Comparison of ENCODE assay signal across 25 mouse cellular contexts in the genomic region with DNA sequence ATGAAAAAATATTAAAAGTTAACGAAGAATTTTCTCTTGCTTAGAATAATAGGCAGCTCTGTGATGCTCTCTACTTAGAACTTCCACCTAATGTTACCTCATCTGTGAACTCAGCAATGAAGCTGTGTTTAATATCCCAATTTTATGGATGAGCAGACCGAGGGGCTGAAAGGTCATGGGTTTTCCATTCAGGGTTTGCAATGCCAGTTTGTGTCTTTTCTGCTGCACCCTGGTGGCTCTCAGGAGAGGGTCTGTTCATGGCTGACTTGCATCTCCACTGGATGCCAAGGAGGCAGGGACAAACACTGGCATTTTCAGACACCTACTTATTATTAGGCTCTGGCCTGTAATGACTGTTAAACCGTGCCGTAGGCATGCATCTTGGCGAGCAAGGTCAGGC.
DNase-seq lines count a peak whose midpoint lies in the region; ATAC-seq and TF ChIP-seq lines count a peak whose summit lies in the region.
"Had no signal": no experiment of that assay in that cellular context is flagged by ENCODE, and none has a peak within 500 bp of the region (broad histone marks: within the 10 kb centered on the region; RNA-seq: fewer than 3 reads in every experiment).

No protein-coding gene starts in this region.

- H3K9me3 ChIP-seq in kidney, postnatal 0 days (replicated peaks; ENCODE audit: low read length): no peaks in the 10 kb centered on the region
- H3K9me3 ChIP-seq: embryonic facial prominence, embryonic 10.5 days; embryonic facial prominence, embryonic 12.5 days; forebrain, embryonic 13.5 days; forebrain, embryonic 15.5 days; G1E had no signal

- no peak for DNase-seq in kidney, postnatal 0 days (ENCODE audit: low spot score)
- DNase-seq in kidney, adult 2 months: no peak
- DNase-seq in Muller cell, postnatal 12 days (ENCODE audit: inconsistent ontology term): peak; percentile 70
- no peak for DNase-seq in Patski (ENCODE audit: low read depth, low spot score)
- peak; percentile 64 for DNase-seq in retina, embryonic 14.5 days (ENCODE audit: low spot score)
- DNase-seq in urinary bladder, postnatal 14 days (ENCODE audit: low spot score): no peak
- DNase-seq in adrenal gland, adult 18-20 months (ENCODE audit: low spot score in 2 of 2): no peak
- no peak for DNase-seq in left cerebral cortex, adult 18-20 months (ENCODE audit: low spot score in 2 of 2)
- DNase-seq: adrenal gland, adult 2 months; adrenal gland, postnatal 10 days; adrenal gland, postnatal 25 days; cerebellum, adult 11-12 months; cerebellum, adult 2 months; cerebellum, adult 9-10 months; cerebellum, postnatal 10 days; cerebellum, postnatal 25 days; forebrain, postnatal 0 days had no signal

- no peaks in the 10 kb centered on the region for H3K27me3 ChIP-seq in kidney, postnatal 0 days (ENCODE audit: insufficient read depth, low read length)
- H3K27me3 ChIP-seq in kidney, adult 2 months (replicated peaks; ENCODE audit: control insufficient read depth, insufficient read depth, low read length): no peaks in the 10 kb centered on the region
- no peaks in the 10 kb centered on the region for H3K27me3 ChIP-seq in Patski
- H3K27me3 ChIP-seq: CH12.LX; embryonic facial prominence, embryonic 12.5 days; forebrain, embryonic 13.5 days; forebrain, embryonic 15.5 days had no signal

- no peak overlapping the region for H3K27ac ChIP-seq in kidney, postnatal 0 days
- no peak overlapping the region for H3K27ac ChIP-seq in kidney, adult 2 months (ENCODE audit: insufficient read depth, low read depth, low read length)
- H3K27ac ChIP-seq: embryonic facial prominence, embryonic 10.5 days; embryonic facial prominence, embryonic 12.5 days; forebrain, embryonic 13.5 days; forebrain, embryonic 15.5 days had no signal

- H3K36me3 ChIP-seq in kidney, postnatal 0 days (ENCODE audit: insufficient read depth, low read length): no peaks in the 10 kb centered on the region
- no peaks in the 10 kb centered on the region for H3K36me3 ChIP-seq in kidney, adult 2 months (ENCODE audit: control insufficient read depth, insufficient read depth, low read length)
- H3K36me3 ChIP-seq: embryonic facial prominence, embryonic 10.5 days; embryonic facial prominence, embryonic 12.5 days; forebrain, embryonic 15.5 days; G1E had no signal

- ATAC-seq in kidney, postnatal 0 days (replicated peaks; ENCODE audit: low FRiP score, low read depth): no peak
- ATAC-seq in Patski: no peak
- ATAC-seq: activated CD4-positive, CD25-positive, alpha-beta regulatory T cell, adult 4 months; CD4-positive, CD25-positive, alpha-beta regulatory T cell, adult 4 months; forebrain, embryonic 13.5 days; forebrain, embryonic 15.5 days; forebrain, postnatal 0 days had no signal

- in situ Hi-C loops in Patski (cut with MboI; ENCODE audit: low pct_unique_long_range_greater_than_20kb): no loop called here

- no peak overlapping the region for H3K9ac ChIP-seq in kidney, postnatal 0 days (ENCODE audit: low read depth, low read length)
- H3K9ac ChIP-seq: embryonic facial prominence, embryonic 12.5 days; forebrain, embryonic 13.5 days; forebrain, embryonic 15.5 days; forebrain, postnatal 0 days had no signal

- peak; percentile 3; the same call in 1 of the 2 replicates for TF ChIP-seq CTCF in kidney, postnatal 0 days (IDR thresholded peaks at IDR 0.05; ENCODE audit: low read depth)
- TF ChIP-seq CTCF in kidney, adult 2 months (conservative IDR thresholded peaks at IDR 0.05; ENCODE audit: insufficient read depth, insufficient read length, low read depth, low read length): no peak
- TF ChIP-seq CTCF in Patski (IDR thresholded peaks at IDR 0.05): peak; percentile 6

- H3K4me2 ChIP-seq in kidney, postnatal 0 days (ENCODE audit: low read length): no peak overlapping the region
- H3K4me2 ChIP-seq: embryonic facial prominence, embryonic 12.5 days; forebrain, embryonic 13.5 days; forebrain, embryonic 15.5 days had no signal

- CTCF ChIA-PET in Patski (lab: Charles Lee): interaction anchor here (1.9 to 4.0 kb wide), 2 partner anchors 11 to 28 kb away, joined by 4 to 22 read pairs; no protein-coding TSS in a partner anchor

- TF ChIP-seq POLR2A in kidney, adult 2 months (IDR thresholded peaks at IDR 0.05; ENCODE audit: low read depth, low read length): no peak

- POLR2A ChIA-PET in Patski (lab: Charles Lee): no interaction called here

- no peak overlapping the region for H3K4me3 ChIP-seq in kidney, postnatal 0 days (replicated peaks; ENCODE audit: low read depth, low read length)
- H3K4me3 ChIP-seq in kidney, adult 2 months (ENCODE audit: insufficient read depth, low read depth, low read length): no peak overlapping the region
- H3K4me3 ChIP-seq: embryonic facial prominence, embryonic 10.5 days; embryonic facial prominence, embryonic 12.5 days; forebrain, embryonic 13.5 days; forebrain, embryonic 15.5 days had no signal

- H3K4me1 ChIP-seq in kidney, postnatal 0 days (replicated peaks; ENCODE audit: insufficient read depth, low read length): peaks cover 9% of the 10 kb centered on the region; the same call in 1 of the 2 replicates
- peaks cover 9% of the 10 kb centered on the region; the same call in 1 of the 2 replicates for H3K4me1 ChIP-seq in kidney, adult 2 months (ENCODE audit: control insufficient read depth, insufficient read depth, low read length)

- WGBS in kidney, postnatal 0 days: 69% methylated on average over 5 of the region's 5 CpGs
- 58% methylated on average over 5 of the region's 5 CpGs for WGBS in kidney, adult 2 months

Comparison
In these comparisons a context has a peak if more than half of its experiments do, and no peak if none do; other contexts are left out.
1. DNase-seq: peak in Muller cell, postnatal 12 days (single experiment) and retina, embryonic 14.5 days (single experiment); none in kidney, postnatal 0 days (single experiment), kidney, adult 2 months (single experiment), Patski (single experiment), urinary bladder, postnatal 14 days (single experiment), adrenal gland, adult 18-20 months (0 of 2) and left cerebral cortex, adult 18-20 months (0 of 2).